Mouse (Mus musculus) adrenal gland, adult 8-10 months (tissue): ENCODE measurements around the gene 1700001C19Rik. TPM values are rescaled to one million over a fixed set of nuclear protein-coding genes. Genes with fewer than 3 reads are reported as not detected.

ENCODE experiments used
- DNase-seq: peaks from one replicate; pipeline ENCODE4 v3.0.0; 2022
- total RNA-seq, 4 experiments: library from RNA; stranded (reverse); gene quantifications; 2 replicates each; pipeline ENCODE4 v1.2.4; 2022

1700001C19Rik gene
- total RNA-seq, 4 experiments from 2014 or later, result 0.17 to 0.35 TPM; not detected in 2

GRCm38 (mm10) chr17:47461688-47462087 lies 24.5 kb upstream of the 1700001C19Rik start:
- DNase-seq, result no peak

- no peak for DNase-seq
Measured at GRCm38 (mm10) chr17:47459341-47459919, 22.3 kb upstream of the 1700001C19Rik start.

GRCm38 (mm10) chr17:47458936-47459335 lies 21.8 kb upstream of the 1700001C19Rik start:
- DNase-seq, result no peak

GRCm38 (mm10) chr17:47458310-47458709 lies 21.1 kb upstream of the 1700001C19Rik start:
- DNase-seq, result no peak

GRCm38 (mm10) chr17:47454675-47455074 lies 17.5 kb upstream of the 1700001C19Rik start:
- no peak for DNase-seq

GRCm38 (mm10) chr17:47452886-47453285 lies 15.7 kb upstream of the 1700001C19Rik start:
- DNase-seq, result no peak

GRCm38 (mm10) chr17:47450880-47451565 lies 13.8 kb upstream of the 1700001C19Rik start:
- DNase-seq, result no peak

- DNase-seq, result no peak
Measured at GRCm38 (mm10) chr17:47450239-47450638, 13.1 kb upstream of the 1700001C19Rik start.

GRCm38 (mm10) chr17:47449432-47449831 lies 12.3 kb upstream of the 1700001C19Rik start:
- no peak for DNase-seq

- DNase-seq, result no peak
Measured at GRCm38 (mm10) chr17:47448523-47449372, 11.6 kb upstream of the 1700001C19Rik start.

- no peak for DNase-seq
Measured at GRCm38 (mm10) chr17:47446561-47446960, 9.4 kb upstream of the 1700001C19Rik start.

- DNase-seq, result no peak
Measured at GRCm38 (mm10) chr17:47446025-47446424, 8.8 kb upstream of the 1700001C19Rik start.

GRCm38 (mm10) chr17:47445518-47445917 lies 8.3 kb upstream of the 1700001C19Rik start:
- no peak for DNase-seq

- DNase-seq, result no peak
Measured at GRCm38 (mm10) chr17:47444113-47444512, 6.9 kb upstream of the 1700001C19Rik start.

- no peak for DNase-seq
Measured at GRCm38 (mm10) chr17:47442271-47442670, 5.1 kb upstream of the 1700001C19Rik start.

GRCm38 (mm10) chr17:47441296-47442051 lies 4.3 kb upstream of the 1700001C19Rik start:
- no peak for DNase-seq

- no peak for DNase-seq
Measured at GRCm38 (mm10) chr17:47440359-47440890, 3.2 kb upstream of the 1700001C19Rik start.

GRCm38 (mm10) chr17:47439396-47440028 lies 2.3 kb upstream of the 1700001C19Rik start:
- DNase-seq, result no peak

- DNase-seq, result no peak
Measured at GRCm38 (mm10) chr17:47438611-47439010, 1.4 kb upstream of the 1700001C19Rik start.

- DNase-seq, result no peak
Measured at GRCm38 (mm10) chr17:47436156-47436906, 845 bp downstream of the 1700001C19Rik start, which contains the start of gene AI661453. AI661453 (plus strand) TSS chr17:47436615.

GRCm38 (mm10) chr17:47430815-47431214 lies 6.4 kb downstream of the 1700001C19Rik start:
- DNase-seq, result no peak
